ENCODE assay signal across 10 mouse cellular contexts in the genomic region with DNA sequence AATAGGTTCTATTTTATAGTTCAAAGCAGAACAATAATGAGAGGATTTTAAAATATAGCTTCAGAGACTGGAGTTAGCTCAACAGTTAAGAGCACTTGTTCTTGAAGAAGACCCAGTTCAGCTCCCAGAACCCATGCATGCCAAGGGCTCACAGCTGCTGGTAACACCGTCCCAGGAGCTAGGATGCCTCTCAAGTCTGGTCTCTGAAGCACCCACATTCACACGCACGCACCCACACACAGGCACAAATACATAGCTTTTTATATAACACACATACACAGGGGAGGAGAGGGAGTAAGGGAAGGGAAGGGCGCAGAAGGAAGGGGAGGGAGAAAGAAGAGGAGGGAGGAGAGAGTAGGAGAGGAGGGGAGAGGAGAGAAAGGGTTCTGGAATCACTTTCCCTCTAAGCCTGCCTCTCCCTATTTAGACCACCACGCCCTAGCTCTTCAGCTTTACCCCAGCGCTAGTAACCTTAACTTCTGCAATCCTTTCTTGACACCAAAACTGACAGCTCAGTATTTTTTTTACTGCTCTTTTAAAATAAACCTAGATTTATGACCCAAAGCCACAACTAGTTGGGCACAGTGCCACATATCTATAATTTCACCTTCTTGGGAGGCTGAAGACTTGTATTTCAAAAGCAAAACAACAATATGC. TPM values are rescaled to one million over a fixed set of nuclear protein-coding genes. Genes with fewer than 3 reads are reported as not detected.
DNase-seq lines count a peak whose midpoint lies in the region; ATAC-seq lines count a peak whose summit lies in the region.
"Had no signal": no experiment of that assay in that cellular context is flagged by ENCODE, and none has a peak within 500 bp of the region (broad histone marks: within the 10 kb centered on the region; RNA-seq: fewer than 3 reads in every experiment).

No protein-coding gene starts in this region.

- intact Hi-C loops in left cerebral cortex, postnatal 36 days (cut with DNase I), result no loop called here

- no peak for ATAC-seq in activated CD4-positive, CD25-positive, alpha-beta regulatory T cell, adult 4 months
- ATAC-seq: hindbrain, postnatal 0 days had no signal

- peak; percentile 91 for DNase-seq in right cerebral cortex, adult 18-20 months
- DNase-seq in right cerebral cortex, postnatal 4 days, result no peak
- DNase-seq in frontal cortex, postnatal 14 days (ENCODE audit: low spot score in 2 of 2), result peak; percentile 57 to 64
- DNase-seq in left cerebral cortex, postnatal 36 days (ENCODE audit: low spot score in 2 of 2), result peak; percentile 72 to 83
- DNase-seq in thymus, postnatal 36 days, result peak; percentile 22 to 32
- DNase-seq in kidney, adult 11 months, result no peak

RNA-seq across cellular contexts. Expression of gene Rnf169, which starts 26.7 kb away (rescaled TPM):
- 10 to 100 TPM; 49.1 to 49.3 TPM for total RNA-seq in left cerebral cortex, postnatal 36 days (2021)
- polyA plus RNA-seq in activated CD4-positive, CD25-positive, alpha-beta regulatory T cell, adult 4 months (2017; shearing (Covaris generic)), result 1 to 10 TPM; 6.0 to 6.6 TPM

RNA-seq across cellular contexts. Expression of gene Chrdl2, which starts 52.4 kb away (rescaled TPM):
- total RNA-seq in left cerebral cortex, postnatal 36 days (2021), result under 1 TPM in 1 of 2 experiments, not detected in 1; 0.70 TPM
- not detected for polyA plus RNA-seq in activated CD4-positive, CD25-positive, alpha-beta regulatory T cell, adult 4 months (2017; shearing (Covaris generic))
- polyA plus RNA-seq: lung, embryonic 15.5 days; midbrain, embryonic 12.5 days had no signal

Comparison
In these comparisons a context has a peak if more than half of its experiments do, and no peak if none do; other contexts are left out.
1. DNase-seq: peak in right cerebral cortex, adult 18-20 months (single experiment), frontal cortex, postnatal 14 days (2 of 2), left cerebral cortex, postnatal 36 days (2 of 2) and thymus, postnatal 36 days (2 of 2); none in right cerebral cortex, postnatal 4 days (single experiment) and kidney, adult 11 months (single experiment).